Mouse (Mus musculus) heart, postnatal 36 days (tissue): ENCODE measurements at regions not wholly inside any gene's neighbourhood (a gene's known extent, or its start where the extent isn't known, plus 50 kb on each side); places are given as distances from the start of the nearest gene placed in this dataset.

ENCODE experiments used
- DNase-seq, 2 experiments: peaks; one replicate each; pipeline ENCODE4 v3.0.0; 2021 to 2022
- intact Hi-C: fragments of 180-260 bp; cut with DNase I; formaldehyde crosslinking; loops from one replicate; pipeline ENCODE4 v1.15.1; 2025

- DNase-seq = no peak
- intact Hi-C loops = no loop called here
These were observed 590.1 kb downstream of the Lmo4 start for GRCm38 (mm10) chr3:143614895-143615294.

- intact Hi-C loops = no loop called here
- DNase-seq = no peak
These were observed 591.0 kb downstream of the Lmo4 start for GRCm38 (mm10) chr3:143614004-143614403.

GRCm38 (mm10) chr3:143609673-143610072 is 595.3 kb downstream of the Lmo4 start:
- DNase-seq = no peak
- intact Hi-C loops = no loop called here

- DNase-seq = peak; percentile 32 to 53
- intact Hi-C loops = loop anchor here (1.0 kb wide), 1 partner anchor 608 kb away; no protein-coding TSS in a partner anchor
These were observed 605.9 kb downstream of the Lmo4 start for GRCm38 (mm10) chr3:143599120-143599519.

GRCm38 (mm10) chr3:143596949-143597593 is 607.9 kb downstream of the Lmo4 start:
- no peak for DNase-seq
- intact Hi-C loops = no loop called here

- no peak for DNase-seq
These were observed 608.9 kb downstream of the Lmo4 start for GRCm38 (mm10) chr3:143596011-143596683.

GRCm38 (mm10) chr3:143595081-143595480 is 609.9 kb downstream of the Lmo4 start:
- intact Hi-C loops = no loop called here
- no peak for DNase-seq

More at GRCm38 (mm10) chr3:143596011-143596683, 608.9 kb downstream of the Lmo4 start:
- intact Hi-C loops = no loop called here

GRCm38 (mm10) chr3:143594676-143595075 is 610.3 kb downstream of the Lmo4 start:
- no peak for DNase-seq
- intact Hi-C loops = no loop called here

GRCm38 (mm10) chr3:143586653-143587052 is 618.4 kb downstream of the Lmo4 start:
- no peak for DNase-seq
- intact Hi-C loops = no loop called here

GRCm38 (mm10) chr3:143584692-143585603 is 620.1 kb downstream of the Lmo4 start:
- peak; percentile 19 to 32 for DNase-seq
- intact Hi-C loops = no loop called here

GRCm38 (mm10) chr3:143576338-143577007 is 628.5 kb downstream of the Lmo4 start:
- intact Hi-C loops = no loop called here

GRCm38 (mm10) chr3:143575737-143576136 is 629.3 kb downstream of the Lmo4 start:
- no peak for DNase-seq

More at GRCm38 (mm10) chr3:143576338-143577007, 628.5 kb downstream of the Lmo4 start:
- no peak for DNase-seq

GRCm38 (mm10) chr3:143574035-143574864 is 630.8 kb downstream of the Lmo4 start:
- no peak for DNase-seq
- intact Hi-C loops = no loop called here

More at GRCm38 (mm10) chr3:143575737-143576136, 629.3 kb downstream of the Lmo4 start:
- intact Hi-C loops = no loop called here

GRCm38 (mm10) chr3:143569930-143570329 is 635.1 kb downstream of the Lmo4 start:
- no peak for DNase-seq
- intact Hi-C loops = no loop called here

- intact Hi-C loops = no loop called here
- DNase-seq = no peak
These were observed 640.0 kb downstream of the Lmo4 start for GRCm38 (mm10) chr3:143565067-143565466.

- intact Hi-C loops = no loop called here
These were observed 661.0 kb upstream of the Pkn2 start for GRCm38 (mm10) chr3:143542811-143543210.

GRCm38 (mm10) chr3:143527982-143528381 is 646.2 kb upstream of the Pkn2 start:
- intact Hi-C loops = no loop called here
- DNase-seq = no peak

More at GRCm38 (mm10) chr3:143542811-143543210, 661.0 kb upstream of the Pkn2 start:
- DNase-seq = no peak

- DNase-seq = no peak
- intact Hi-C loops = no loop called here
These were observed 645.5 kb upstream of the Pkn2 start for GRCm38 (mm10) chr3:143527274-143527673.

- intact Hi-C loops = no loop called here
- DNase-seq = no peak
These were observed 630.9 kb upstream of the Pkn2 start for GRCm38 (mm10) chr3:143512517-143513249.
